Mouse (Mus musculus) c-Kit-positive CD71-positive TER-119-positive erythroid progenitor cells, embryonic 14.5 days (primary cell): ENCODE data around the gene Itgb8.

ENCODE experiments used
- DNase-seq: peaks from one replicate; pipeline ENCODE4 v3.0.0-alpha.2; 2013; ENCODE audit warnings: low spot score

Gene Itgb8

DNA sequence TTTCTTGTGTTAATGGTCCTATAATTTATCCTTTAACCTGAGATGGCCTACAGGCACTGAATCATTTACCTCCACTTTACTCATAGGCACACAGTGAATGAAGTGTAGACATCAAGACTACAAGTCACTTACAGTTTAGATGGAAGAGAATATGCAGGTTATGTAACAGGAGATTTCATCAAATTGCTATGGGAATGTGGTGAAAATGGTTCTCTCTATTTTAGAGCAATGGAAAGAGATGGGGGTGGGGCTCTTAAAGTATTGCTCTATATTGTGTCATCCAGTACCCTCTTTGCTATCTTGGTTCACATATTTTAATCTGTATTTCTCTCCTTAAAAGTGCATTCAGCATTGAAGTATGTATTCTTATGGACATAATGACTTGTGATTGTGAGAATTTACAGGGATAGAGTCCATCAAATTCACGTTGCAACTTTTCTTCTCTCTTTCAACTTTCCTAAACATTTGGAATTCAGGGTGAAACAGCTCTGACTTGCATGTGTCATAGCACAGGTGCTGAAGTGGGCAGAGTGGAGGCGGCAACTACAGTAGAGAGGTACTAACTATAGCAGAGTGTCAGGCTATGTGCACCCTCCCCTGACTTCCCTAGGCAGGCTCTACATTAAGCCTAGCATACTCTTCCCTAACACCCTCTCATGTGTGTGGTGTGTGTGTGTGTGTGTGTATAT, 29.1 kb downstream of the Itgb8 start:
- DNase-seq, result no peak

DNA sequence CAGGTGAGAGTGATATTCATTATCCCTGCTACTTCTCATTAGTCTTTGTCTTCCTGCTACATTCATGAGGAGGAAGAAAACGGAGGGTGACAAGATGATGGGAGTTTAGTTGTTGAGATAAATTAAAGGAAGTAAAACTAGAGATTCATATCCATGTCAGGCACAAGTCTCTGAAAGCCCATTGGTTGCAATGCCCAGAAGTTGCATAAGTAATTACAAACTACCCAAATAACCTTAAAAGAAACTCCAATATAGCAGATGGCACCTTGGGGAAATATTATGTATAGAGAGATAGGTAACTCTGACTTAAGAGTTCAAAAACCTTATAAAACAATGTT, 31.2 kb downstream of the Itgb8 start:
- DNase-seq, result no peak

DNA sequence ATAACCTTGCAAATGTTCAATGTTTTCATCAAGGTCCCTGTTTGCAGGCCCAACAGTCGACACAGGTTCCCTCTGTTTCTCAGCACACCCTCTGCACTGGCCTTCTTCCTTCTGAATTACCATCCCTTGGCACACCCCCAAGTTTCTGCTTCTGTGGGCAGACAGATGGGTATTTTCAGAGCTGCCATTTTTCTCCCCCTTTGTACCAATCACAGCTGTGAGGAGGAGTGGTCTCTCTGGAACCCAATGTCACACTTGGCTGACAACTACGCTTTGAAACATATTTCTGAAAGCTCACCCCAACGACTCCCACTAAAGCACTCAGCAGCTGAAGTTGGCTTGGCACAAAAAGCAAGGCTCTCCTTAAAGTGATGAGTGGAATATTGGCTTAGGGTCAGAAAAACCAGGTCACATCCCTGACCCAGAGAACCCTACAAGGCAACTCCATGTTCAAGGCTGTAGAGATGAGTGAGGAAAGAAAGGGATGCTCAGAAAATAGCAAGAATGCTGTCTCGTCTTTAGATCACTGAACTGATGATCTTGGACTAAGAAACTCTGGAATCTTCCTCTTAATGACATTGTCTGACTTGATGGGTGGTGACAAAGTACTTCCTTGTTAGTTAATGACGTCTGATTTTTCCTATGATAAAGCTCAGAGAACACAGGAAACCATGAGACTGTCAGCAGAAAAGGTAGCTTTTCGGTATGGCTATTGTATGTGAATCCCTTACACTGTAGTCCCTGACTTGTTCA, 31.7 kb downstream of the Itgb8 start:
- no peak for DNase-seq

DNA sequence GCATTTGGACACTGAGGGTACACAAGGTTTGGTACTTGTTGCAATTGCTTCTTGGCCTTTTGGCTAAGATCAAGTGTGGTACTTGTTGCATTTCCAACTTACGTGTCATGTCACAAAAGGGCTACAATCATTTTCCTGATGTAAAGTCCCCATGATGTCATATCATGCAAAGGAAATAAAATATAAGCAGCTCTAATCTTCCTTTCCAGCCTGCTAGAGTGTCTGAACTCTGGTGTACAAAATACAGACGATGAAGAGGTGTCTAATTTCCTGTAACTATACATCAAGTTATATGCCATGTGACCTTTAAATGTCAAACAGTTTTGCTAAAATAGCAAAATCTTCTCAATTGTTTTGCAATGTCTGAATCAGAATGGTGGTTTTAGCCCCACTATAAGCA, 34.2 kb downstream of the Itgb8 start:
- DNase-seq, result no peak

DNA sequence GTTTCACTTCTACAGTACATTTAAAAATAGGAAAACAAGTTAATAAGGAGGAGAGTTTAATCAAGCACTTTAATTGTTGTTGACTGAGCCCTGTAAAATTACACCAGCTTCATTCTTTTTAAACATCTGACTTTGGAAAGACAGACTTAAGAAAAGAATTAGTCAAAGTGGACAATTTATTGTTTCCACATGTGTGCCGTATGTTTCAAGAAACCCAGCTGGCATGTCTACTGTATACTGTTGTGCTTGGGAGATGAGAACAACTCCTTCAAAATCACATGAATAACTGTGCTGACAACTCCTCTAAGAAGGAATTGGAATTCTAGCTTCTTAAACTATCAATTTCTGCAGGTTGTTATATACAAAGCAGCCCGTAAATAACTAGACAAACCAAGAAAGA, 35.8 kb downstream of the Itgb8 start:
- no peak for DNase-seq

DNA sequence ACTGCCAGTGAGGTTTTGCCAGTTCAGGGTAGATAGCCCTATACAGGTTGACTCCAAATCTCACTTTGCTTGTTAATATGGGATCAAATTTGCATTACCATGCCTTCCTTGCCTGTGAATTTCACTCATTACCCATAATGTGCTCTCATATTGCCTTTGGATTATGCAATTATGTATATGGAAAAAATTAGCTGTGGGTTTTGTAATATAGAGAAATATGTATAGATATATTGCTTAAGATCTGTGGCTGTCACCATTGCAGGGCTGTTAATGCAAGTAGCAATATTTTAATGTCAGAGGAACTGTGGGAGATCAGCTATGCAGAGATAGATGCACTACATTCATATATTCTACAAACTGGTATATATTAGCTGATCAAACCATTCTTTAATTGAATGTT, 43.5 kb downstream of the Itgb8 start:
- no peak for DNase-seq

DNA sequence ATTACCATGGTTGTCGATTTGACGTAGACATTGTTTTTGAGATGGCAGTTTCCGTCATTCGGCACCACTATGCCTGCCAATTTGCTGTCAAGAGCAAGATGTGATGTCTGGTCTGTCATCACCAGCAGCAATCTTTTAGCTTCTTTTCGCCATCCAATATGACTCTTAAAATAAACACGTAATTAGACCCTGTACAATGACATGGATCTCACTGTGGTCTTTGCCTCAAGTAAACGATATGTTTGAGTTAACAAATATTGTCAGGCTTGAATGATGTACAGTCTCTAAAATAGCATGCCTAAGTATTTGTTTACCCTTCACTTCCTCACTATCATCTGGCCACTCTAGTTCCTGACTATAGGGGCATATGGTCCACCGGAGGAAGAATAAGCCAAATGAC, 48.8 kb downstream of the Itgb8 start:
- DNase-seq, result no peak

DNA sequence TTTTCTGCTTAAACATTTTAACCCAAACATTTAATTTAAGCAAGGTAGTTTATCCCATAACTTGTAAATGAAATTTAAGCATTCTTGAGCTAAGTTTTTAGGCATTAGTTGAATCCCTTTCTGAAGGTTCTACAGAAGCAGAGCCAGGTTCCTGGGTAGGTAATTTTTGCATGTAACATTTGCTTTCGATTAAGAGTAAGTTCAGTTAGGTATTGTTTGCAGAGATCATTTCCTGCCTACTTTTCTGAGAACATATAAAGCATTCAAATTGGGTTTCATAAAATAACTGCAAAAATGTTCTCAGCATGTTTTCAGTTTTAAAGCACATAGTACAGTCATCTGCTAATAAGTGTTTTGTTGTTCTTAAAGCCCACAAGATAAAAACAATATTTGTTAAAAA, 53.2 kb downstream of the Itgb8 start:
- no peak for DNase-seq

DNA sequence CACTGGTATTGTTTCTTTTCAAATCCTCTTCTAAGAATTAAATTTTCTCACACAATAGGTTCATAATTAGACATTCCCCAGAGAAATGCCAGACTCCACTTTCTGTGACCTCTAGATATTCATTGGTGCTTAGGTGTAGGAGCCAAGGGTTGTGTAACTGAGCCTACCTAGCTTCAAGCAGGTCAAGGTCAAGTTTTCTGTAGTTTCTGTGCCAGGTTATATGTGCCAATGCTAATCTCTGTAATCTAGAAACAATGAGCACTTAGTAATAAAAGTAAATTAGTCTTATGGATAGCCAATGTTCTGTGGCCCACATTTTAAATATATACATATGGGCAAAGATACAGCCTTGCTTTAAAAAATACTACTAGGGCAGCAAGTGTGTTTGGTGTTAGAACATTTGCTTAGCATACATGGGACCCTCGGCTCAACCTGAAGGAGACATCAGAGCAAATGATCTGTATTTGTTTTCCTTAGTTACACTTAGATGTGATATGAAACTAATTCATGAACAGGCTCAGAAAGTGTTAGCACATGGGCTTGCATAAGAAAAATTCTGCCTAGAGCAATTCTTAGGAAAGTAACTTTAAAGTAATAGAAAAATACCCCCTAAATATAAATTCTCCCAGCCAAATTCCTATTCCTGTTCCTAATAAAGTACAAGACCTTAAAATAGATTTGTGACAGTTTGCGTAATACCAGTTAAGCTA, 56.2 kb downstream of the Itgb8 start:
- DNase-seq, result no peak

DNA sequence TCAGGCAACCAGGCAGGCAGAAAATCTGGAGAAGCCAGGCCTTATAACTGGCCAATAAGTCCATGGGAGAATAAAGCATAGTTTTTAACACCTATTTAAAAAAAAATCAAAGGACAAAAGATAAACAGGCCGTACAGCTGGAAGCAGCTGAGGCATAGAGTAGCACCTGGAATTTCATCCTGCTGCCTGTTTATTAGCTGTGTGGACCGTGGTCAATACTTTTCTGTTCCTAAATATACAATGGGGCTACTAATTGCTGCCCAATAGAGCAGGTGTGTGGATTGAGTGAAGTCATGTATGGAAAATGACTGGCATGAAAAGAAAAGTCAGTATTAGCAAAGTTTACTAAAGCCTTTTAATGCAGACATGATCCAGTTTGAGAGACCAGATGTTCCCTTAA, 62.6 kb downstream of the Itgb8 start:
- DNase-seq, result no peak

DNA sequence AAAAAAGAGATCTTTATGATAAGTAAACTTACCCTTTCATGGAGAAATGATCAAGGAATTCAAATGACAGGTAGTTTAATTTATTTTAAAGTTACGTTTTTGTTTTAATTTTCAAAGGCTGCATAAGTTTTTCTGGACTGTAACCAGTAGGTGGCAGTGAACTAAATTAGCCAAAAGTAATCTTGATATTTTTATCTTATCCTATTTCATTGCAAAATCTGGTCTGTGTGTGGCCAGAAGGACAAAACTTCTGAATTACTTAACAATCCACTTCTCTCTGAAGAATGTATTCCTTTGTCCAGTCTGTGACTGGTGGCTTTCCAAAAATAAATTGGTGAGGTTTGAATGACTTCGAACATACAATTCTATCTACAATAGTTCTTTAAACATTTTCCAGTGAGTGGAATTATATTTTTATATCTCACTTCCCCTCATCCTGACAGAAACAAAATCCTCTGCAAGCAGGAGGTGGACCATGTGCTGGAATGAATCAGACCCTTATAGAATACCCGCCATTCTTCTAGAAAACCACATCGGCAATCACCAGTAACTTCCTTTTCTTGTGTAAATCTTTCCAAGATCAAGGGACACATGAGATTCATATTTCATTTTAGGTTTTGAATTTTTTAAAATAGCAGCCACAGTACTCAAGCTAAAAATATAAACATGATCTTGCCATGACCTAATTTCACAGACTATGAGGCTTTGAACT, 68.6 kb downstream of the Itgb8 start:
- DNase-seq, result no peak

DNA sequence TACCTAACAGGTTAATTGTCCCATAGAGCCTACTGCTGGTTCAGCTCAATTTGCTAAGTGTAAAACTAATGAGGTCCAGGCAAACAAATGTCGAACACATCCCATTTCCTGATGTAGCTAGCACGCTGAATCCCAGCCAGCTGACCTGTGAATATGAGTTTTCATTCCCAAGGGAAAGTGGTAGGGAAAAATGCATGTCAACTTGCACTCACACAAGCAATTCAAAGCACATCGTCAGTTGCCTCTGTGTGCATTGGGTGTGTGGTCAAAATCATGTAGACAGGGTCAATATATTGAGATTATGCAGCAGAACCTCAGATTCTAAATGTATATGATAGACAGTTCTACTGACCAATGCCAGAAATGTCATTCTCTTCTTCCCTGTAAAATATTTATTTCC, 69.5 kb downstream of the Itgb8 start:
- no peak for DNase-seq

DNA sequence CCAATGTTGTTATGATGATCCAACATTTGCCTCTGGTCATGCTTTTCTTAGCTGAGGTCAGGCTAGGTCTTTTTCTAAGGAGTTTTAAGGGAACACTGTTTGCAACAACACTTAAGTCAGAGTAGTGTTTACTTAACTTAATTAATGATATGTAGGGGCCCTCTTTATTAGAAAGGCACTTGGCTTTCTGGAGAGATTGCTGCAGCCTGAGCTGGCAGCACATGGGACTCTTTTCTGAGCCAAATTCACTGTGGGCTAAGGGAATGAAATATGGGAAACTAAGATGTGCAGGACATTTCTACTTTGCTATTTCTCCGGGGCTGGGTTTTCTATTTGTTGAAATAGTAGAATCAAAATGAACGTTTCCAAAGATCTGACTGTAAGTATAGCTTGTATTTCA, 73.5 kb downstream of the Itgb8 start:
- DNase-seq, result no peak

DNA sequence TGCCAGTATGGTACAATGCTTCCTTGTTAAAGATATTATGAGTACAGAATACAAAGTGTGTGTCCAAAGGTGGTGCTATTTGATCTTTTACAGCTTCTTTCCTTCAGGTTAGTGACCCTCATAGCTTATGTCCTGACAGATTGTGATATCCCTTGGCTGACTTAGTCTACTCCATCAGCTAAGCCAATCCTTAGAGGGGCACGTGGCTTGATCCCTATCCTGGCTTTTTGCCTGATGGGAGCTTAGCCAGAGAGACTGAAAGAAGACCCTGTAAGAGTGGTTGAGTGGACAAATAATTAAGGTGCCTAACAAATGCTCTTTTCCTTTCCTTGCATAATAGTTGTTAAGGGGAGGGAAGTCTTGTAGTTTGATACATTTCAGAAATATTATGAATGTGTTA, 73.9 kb downstream of the Itgb8 start:
- no peak for DNase-seq

DNA sequence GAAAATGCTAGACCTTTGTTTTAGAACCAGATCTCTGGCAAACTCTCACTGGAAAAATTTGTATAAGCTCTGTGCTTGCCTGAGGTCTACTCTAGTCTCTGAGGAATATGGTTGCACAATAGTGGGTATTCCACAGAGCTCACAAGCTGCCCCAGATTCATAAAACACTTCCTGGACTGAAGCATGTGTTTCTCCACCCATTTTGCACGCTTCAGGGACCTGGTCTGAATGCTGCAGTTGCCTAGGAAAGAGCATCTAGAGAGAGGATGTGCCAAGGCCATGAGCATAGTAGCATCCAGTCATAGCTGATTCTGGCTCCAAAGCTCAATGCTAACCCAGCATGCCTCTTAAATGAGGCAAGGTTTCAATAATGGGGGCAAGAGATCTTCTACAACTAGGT, 74.4 kb downstream of the Itgb8 start:
- DNase-seq, result no peak

DNA sequence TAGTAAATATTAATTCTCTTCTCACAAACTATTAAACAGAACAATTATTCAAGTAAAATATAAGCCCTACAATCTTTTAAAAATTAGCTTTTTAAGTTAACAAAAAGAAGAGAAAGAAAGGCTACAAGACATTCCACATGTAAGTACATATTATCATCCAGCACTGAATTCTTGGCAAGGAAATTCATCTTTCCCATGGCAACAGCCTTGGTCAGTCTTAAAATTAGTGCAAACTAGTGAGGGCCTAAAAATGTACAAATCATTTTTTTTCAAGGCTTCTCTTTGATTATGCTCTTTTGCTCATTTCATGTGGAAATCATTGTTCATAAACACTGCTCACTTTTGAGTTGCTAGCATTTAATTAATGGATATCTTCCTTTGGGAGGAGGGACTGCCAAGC, 77.8 kb downstream of the Itgb8 start:
- DNase-seq, result no peak

DNA sequence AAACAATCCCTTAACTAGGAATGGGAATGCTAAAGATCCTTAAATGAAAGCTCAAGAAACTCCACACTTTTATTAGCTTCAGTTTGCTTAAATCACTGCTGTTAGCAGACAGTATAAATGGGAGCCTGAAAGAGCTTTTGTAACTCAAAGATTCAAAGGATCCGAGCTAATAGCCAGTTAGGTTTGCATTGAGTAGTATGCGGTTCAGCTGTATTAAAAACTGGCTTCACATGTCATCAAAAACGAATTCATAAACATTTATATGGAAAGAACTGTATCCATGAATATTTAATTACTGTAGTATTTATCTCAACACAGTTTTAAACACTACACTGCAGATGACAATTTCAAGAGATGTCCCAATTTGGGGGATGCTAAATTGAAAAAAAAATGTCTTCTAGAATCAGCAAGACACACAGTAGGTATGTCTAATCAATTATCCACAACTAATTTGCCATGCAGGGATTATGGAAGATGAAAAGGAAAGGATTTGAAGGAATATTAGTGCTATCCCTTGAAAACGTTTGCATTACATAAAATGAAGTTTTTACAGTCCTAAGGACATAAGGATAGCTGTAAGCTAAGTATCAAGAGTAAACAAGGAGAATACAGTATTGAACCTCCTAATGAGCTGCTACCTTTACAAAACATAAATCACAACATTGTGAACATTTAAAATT, 79.2 kb downstream of the Itgb8 start:
- no peak for DNase-seq

DNA sequence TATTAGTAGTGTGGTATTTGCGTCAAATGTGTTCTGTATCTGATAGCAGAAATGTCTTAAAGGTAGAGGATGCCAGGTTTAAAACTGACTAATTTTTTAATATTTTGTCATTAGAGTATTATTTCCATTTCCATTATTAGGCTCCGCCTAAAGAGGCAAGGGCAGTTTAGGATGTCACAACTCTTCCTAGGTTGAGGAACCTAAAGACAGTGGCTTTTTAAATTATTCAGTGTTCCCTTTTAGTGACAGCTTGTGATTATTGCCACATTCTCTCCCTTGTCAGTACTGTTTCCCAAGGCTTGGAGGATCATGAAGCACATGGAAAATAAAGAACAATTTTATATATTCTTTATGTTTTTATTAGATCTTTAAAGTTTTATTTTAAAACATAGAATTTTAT, 80.9 kb downstream of the Itgb8 start:
- no peak for DNase-seq

DNA sequence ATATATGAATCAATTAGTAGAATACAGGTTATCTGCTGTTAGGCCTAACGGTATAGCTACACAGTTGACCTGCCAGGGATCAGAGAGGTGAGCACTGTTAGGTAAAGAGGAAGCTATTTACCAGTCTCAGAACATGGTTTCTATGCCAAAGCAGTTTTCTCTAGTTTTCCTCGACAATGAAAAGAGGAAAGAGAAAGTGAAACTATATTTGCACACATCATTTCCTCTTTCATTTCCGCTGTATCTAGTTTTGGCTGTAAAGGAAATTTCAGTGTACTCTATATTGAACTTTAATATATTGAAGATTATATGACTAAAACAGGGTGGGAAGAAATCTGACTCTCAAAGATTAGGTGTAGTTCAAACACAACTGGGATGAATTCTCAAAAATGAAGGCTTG, 81.5 kb downstream of the Itgb8 start:
- DNase-seq, result no peak

DNA sequence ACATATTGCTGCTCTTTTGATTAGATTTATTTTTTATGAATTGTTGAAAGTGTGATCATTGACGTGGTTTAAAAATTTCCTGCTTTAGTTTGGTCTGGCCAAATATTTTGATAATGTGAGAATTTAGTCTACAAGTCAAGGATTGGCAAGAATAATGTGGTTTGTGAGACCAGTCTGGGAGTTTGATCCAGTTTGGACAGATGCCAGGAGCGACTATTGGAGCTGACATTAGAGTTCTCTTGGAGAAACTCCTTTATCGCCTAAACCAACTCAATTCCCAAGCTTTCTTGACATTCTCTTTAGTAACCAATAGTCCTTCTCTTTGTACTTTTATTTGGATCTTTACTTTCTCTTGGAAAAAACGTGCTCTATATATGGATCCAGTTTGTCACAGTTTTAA, 83.0 kb downstream of the Itgb8 start:
- no peak for DNase-seq

DNA sequence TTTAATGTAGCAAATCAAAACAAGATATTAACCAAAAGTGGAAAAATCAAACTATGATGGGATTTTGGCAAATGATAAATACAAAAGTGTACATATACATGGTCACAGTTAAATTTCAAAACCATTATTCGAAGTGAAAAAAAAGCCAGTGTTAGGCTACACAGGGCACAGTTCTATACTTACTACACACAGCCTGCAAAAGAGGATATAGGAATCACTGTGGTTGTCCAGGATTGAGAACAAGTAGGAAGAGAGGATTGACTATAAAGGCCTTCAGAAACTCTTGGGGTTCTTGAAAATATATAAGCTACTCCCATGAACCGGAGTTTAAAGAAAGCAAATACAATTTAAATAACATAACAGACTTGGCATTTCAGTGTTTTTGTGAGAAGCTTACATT, 87.6 kb downstream of the Itgb8 start:
- no peak for DNase-seq

DNA sequence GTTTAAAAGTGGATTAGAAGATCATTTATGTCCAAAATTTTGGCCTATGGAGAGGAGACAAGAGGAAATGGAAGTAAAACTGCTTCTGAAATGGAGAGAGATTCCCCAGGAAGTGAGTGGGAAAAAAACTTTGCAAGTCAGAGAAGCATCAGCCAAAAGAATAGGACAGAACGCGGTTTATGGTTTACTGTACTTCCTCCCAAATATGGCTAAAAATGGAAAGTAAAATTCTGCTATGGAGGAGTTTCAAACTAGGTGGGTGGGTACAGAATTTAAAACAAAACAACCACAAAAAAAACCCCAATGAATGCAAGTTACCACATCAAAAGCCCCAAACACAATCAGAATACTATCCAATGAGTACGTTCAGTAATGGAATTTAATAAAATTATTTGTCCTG, 90.8 kb downstream of the Itgb8 start:
- DNase-seq, result no peak
